Mouse (Mus musculus) kidney, adult 2 months (tissue): ENCODE data around the gene Kazn.

Experiments used
- CTCF ChIP-seq: fragments of 200-500 bp; conservative IDR thresholded peaks from 2 replicates; pipeline ENCODE4 v1.5.1; 2011; ENCODE audit warnings: low read depth, mild to moderate bottlenecking, control low read depth, low read length, moderate library complexity, mixed read lengths; ENCODE audit not compliant: insufficient read depth, insufficient read length
- POLR2A ChIP-seq: fragments of 200-500 bp; IDR thresholded peaks from one replicate; pipeline ENCODE4 v1.6.1; 2011; ENCODE audit warnings: low read depth, low read length, control low read depth

DNA sequence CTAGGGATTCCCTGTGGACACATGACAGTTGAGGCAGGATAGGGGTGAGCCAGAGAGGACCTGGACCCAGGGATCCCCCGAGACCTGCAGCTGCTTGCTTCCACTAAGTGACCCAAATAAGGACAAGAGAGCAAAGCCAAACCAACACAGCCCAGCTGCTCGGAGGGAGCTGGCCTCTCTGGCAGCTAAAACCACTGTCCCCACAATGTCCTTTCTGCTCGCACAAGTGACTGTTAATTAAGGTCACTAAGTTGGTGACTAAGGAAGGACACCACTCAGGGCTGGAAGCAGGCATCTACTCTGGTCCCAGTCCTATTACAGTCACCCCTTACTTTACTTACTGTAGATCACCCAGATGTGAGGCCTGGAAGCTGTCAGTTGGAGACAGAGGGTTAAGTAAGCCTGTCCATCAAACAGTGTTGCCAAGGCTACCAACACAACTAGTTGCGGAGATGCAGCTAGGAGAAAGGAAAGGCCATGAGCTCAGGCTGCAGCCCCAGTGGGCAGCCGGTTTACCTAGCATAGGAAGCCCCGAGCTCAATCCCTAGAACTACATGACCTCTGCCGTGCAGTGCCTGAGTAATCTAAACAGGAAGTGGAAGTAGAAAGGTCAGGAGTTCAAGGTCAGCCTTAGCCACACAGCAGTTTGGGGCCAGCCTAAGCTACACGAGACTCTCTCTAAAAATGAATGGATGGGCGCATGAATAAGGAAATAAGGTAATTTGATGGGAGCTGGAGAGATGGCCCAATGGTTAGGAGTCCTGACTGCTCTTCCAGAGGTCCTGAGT lies 185.3 kb downstream of the Kazn start:
- TF ChIP-seq CTCF (no peak), POLR2A (no peak)
